Mouse (Mus musculus): ENCODE results near the gene Serpinb9g.

- no peak for TF ChIP-seq CTCF (conservative IDR thresholded peaks at IDR 0.05; ENCODE audit: insufficient read depth, insufficient read length, low read depth, low read length)
- no peak for TF ChIP-seq POLR2A (IDR thresholded peaks at IDR 0.05; ENCODE audit: low read depth, low read length)
Measured at GRCm38 (mm10) chr13:33524629-33525028, 40.0 kb downstream of the Serpinb9g start.

All from kidney, adult 2 months (tissue).